Mouse (Mus musculus) kidney, adult 2 months (tissue): ENCODE data around the gene Larp6.

Source experiments
- CTCF ChIP-seq: fragments of 200-500 bp; conservative IDR thresholded peaks from 2 replicates; pipeline ENCODE4 v1.5.1; 2011; ENCODE audit warnings: low read depth, mild to moderate bottlenecking, control low read depth, low read length, moderate library complexity, mixed read lengths; ENCODE audit not compliant: insufficient read depth, insufficient read length
- POLR2A ChIP-seq: fragments of 200-500 bp; IDR thresholded peaks from one replicate; pipeline ENCODE4 v1.6.1; 2011; ENCODE audit warnings: low read depth, low read length, control low read depth

- TF ChIP-seq POLR2A (no peak), CTCF (no peak)
Measured at GRCm38 (mm10) chr9:60756866-60757740, 44.3 kb downstream of the Larp6 start.
